Mouse (Mus musculus) right cerebral cortex, adult 18-20 months (tissue): ENCODE measurements around the gene Kcng4.
A peak's percentile ranks its signal among the peaks of the same experiment; 100 is the strongest.

Experiments used
- DNase-seq: peaks from one replicate; pipeline ENCODE4 v3.0.0; 2022; ENCODE audit warnings: mixed read lengths

Kcng4 gene

GRCm38 (mm10) chr8:119639798-119640197 is 4.3 kb upstream of the Kcng4 start:
- no peak for DNase-seq

DNA sequence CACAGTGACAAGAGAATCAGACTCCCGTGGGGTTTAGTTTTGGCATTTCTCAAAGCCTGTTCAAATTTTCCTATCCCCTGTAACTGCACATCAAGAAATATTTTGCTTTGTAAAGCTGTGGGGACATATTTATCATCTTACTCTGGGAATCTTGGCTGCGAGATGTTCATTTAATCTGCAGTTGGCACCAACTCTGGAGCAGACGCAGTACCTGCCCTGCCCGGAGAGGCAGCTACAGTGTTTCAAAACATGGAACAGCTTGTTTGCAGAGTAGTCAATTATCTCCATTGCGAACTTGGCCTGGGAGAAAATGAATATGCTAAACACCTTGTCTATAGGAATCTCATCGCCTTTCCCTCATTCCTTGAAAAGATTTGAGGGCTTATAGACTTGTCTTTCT is 2.8 kb upstream of the Kcng4 start:
- no peak for DNase-seq

GRCm38 (mm10) chr8:119637381-119637780 is 1.9 kb upstream of the Kcng4 start:
- no peak for DNase-seq

DNA sequence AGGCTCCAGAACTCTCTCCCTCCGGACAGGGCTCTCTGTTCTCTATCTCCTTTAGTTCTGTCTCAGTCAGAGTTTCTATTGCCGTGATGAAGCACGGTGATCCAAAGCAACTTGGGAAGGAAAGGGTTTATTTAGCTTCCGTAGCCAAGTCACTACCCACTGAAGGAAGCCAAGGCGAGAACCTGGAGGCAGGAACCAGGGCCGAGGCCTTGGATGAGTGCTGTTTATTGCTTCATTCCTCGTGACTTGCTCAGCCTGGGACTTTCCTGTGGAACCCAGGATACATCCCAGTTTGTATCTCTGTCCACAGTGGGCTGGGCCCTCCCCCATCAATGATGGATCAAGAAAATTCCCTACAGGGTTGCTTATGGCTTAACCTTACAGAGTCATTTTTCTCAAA is 1.3 kb upstream of the Kcng4 start:
- DNase-seq = no peak

DNA sequence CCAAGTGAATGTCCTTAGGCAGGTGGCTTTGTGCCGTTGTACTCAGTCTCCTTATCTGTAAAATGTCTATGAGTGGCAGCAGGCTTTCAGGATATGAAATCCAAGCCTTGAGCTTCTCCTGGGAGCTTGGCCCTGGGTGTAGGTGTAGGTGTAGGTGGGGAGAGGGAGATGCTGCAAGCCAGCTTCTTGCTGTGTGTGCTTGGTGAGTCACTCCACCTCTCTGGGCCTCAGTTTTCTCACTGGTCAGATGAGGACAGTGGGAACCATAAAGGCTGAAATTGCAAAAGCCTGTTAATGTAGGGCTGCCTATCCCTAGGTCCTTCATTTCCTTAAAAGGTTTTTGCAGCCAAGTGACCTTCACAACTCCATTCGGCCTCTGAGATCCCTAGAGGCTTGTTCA is 478 bp upstream of the Kcng4 start:
- DNase-seq = peak; percentile 33

- peak; percentile 48 for DNase-seq
These were observed 704 bp downstream of the Kcng4 start for GRCm38 (mm10) chr8:119634616-119635336.

DNA sequence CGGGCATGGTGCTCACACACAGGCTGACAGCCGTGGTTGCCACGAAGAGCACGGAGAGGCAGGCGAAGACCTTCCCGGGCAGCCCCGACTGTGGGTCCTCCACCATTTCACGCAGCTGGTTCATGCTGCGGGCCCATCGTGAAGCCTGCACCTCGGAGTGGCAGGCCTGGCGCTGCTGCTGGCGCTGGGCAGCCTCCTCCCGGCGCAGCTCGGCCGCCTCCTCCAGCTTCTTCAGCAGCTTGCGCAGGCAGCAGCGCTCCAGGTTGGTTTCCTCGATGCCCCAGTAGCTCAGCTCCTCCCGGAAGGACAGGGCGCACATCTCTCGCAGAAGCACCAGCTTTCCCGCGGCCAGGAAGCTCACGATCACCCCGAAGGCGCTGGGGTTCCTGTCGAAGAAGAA is 2.6 kb downstream of the Kcng4 start:
- DNase-seq = no peak

DNA sequence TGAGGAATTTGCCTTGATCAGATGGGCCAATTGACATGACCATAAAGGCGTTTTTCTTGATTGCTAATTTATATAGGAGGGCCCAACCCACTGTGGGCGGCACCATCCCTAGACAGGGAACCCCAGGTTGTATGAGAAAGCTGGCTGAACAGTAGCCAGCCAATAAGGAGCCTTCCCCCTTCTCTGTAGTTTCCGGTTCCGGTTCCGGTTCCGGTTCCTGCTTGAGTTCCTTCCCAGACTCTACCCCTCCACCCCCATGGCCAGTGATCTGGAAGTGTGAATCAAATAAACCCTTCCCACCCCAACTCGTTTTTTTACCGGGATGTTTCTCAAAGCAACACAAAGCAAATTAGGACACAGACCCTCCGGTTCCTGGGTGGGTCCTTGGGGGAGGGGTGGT is 3.2 kb downstream of the Kcng4 start:
- DNase-seq = no peak

- DNase-seq = no peak
These were observed 4.6 kb downstream of the Kcng4 start for GRCm38 (mm10) chr8:119630841-119631240.

DNA sequence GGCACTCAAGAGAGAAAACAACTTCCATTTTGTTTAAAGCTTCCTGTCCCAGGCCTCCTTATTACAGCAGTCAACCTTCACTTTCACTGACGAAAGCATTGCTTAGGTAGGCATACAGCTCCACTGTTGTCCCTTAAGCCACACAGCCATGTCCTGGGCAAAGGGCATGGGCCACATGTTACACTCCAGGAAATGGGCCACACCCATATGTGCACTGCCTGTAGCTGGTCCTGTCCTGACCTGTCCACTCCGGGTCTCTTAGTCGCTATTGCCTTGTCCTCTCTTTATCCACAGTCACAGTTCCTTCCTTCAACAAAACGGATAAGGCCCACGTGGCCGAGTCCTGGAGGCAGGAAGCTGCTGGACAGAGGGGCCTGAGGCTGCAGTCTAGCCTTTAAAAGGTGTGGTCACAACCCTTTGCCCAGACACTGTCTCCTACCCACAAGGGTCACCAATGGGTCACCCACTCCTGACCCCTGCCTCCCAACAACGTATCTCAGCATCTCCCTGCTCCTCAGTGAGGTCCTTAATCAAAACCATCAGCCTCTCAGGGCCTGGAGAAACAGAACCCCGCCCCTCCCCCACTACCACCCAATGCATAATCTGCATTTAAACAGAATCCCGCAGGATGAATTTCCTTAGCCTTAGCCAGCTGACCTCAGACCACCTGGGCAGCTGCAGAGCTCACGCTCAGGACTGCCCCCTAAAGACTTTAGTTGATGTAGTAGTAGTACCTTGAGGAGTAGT is 7.7 kb downstream of the Kcng4 start:
- no peak for DNase-seq

- no peak for DNase-seq
These were observed 8.3 kb downstream of the Kcng4 start for GRCm38 (mm10) chr8:119627199-119627598.

GRCm38 (mm10) chr8:119625788-119626187 is 9.7 kb downstream of the Kcng4 start:
- no peak for DNase-seq

GRCm38 (mm10) chr8:119624916-119625315 is 10.6 kb downstream of the Kcng4 start:
- no peak for DNase-seq

GRCm38 (mm10) chr8:119623744-119624143 is 11.7 kb downstream of the Kcng4 start:
- DNase-seq = no peak

- DNase-seq = no peak
These were observed 12.4 kb downstream of the Kcng4 start for GRCm38 (mm10) chr8:119623061-119623460.

GRCm38 (mm10) chr8:119622555-119622954 is 12.9 kb downstream of the Kcng4 start:
- DNase-seq = no peak

GRCm38 (mm10) chr8:119620848-119621465 is 14.5 kb downstream of the Kcng4 start:
- DNase-seq = no peak

GRCm38 (mm10) chr8:119620116-119620840 is 15.2 kb downstream of the Kcng4 start:
- DNase-seq = no peak

GRCm38 (mm10) chr8:119618887-119619286 is 16.6 kb downstream of the Kcng4 start:
- no peak for DNase-seq

DNA sequence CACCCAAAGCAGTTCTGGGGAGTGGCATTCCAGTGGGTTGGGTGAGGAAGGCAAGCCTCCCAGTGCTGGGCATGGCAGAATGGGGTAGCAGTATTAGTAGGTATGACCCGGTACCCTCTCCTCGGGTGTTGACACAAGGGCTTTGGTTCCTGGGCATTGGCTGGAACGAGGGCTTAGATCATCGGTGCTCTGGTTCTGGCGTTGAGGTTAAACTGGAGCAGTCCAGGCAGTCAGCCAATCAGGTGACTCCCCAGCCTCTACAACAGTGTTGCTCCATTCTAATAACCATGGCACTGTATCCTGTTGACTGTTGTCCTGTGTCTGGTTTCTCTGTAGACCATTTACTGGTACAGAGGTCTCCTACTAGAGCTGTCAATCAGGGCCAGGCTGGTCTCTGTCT is 17.9 kb downstream of the Kcng4 start:
- no peak for DNase-seq

- no peak for DNase-seq
These were observed 18.7 kb downstream of the Kcng4 start for GRCm38 (mm10) chr8:119616811-119617210.

DNA sequence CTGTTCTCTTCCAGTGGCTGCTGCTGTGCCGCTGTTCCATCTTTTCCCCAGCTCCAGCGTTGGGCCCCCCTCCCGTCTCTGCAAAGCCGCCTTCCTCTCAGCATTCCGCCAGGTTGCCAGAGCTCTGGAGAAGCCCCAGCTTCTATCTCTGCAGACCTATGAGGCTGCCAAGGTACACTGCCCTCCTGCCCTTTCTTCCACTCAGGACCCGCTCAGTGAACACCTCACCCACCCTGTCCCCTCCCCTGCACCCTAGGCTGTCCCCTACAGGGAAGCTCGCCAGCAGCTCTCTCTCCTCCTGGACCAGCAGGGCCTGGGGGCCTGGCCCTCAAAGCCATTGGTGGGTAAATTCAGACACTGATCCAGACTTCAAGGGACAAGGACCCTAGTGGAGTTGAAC is 19.1 kb downstream of the Kcng4 start:
- DNase-seq = no peak

- DNase-seq = no peak
These were observed 20.4 kb downstream of the Kcng4 start for GRCm38 (mm10) chr8:119615096-119615495.
